Mouse (Mus musculus): ENCODE results near the gene Ube2c. TPM values are rescaled to one million over a fixed set of nuclear protein-coding genes. Genes with fewer than 3 reads are reported as not detected.
A peak's percentile ranks its signal among the peaks of the same experiment; 100 is the strongest.

Gene Ube2c
- polyA plus RNA-seq, 1 experiment from 2014 or later = 341 TPM

DNA sequence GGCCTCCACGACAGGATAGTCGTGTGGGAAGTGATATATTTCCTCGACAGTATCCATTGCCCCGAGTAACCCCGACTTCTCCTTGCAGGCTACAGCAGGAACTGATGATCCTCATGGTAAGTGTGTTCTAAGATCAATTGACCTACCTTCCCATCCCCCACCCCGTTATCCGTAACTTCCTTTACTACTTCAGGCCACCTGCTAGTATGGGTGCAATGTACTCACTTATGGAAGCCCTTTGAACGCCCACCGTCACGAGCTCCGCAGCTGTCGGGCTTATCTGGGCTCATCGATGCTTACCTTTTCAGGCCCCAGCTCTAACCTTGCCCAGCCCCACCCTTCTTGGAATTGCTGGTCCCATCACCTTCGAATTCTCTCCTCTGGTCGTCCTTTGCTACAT, 581 bp downstream of the Ube2c start:
- Histone ChIP-seq H3K27ac (no peak overlapping the region), H3K4me1 (peaks cover 25% of the 10 kb centered on the region), H3K27me3 (no peaks in the 10 kb centered on the region), H3K4me2 (replicated peaks) (peak overlapping the region; percentile 89), H3K36me3 (peaks cover 40% of the 10 kb centered on the region), H3K9me3 (replicated peaks) (no peaks in the 10 kb centered on the region), H3K4me3 (peak overlapping the region; percentile 73), H3K9ac (peak overlapping the region; percentile 68)
- 6% methylated on average over 15 of the region's 15 CpGs for WGBS
- ATAC-seq (ENCODE audit: low FRiP score) = no peak

DNA sequence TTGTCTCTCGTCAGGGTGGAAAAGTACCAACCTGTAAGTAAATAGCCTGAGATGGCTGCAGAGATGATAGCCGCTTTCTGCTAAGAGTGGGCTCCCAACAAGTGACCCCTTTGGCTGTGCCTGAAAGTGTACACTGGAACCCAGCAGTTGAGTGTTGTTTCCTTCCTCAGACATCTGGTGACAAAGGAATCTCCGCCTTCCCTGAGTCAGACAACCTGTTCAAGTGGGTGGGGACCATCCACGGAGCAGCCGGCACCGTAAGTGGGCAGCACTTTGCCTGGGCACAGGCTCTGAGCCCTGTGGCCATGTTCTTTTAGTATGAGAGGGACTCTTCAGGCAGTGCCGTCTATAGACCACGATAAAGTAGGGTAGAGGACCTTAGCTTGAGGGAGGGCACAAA, 1.4 kb downstream of the Ube2c start:
- peak overlapping the region; percentile 68 for H3K9ac ChIP-seq
- H3K9me3 ChIP-seq (replicated peaks) = no peaks in the 10 kb centered on the region
- H3K4me1 ChIP-seq = peaks cover 25% of the 10 kb centered on the region
- peaks cover 32% of the 10 kb centered on the region for H3K36me3 ChIP-seq
- peak overlapping the region; percentile 89 for H3K4me2 ChIP-seq (replicated peaks)
- no peaks in the 10 kb centered on the region for H3K27me3 ChIP-seq
- WGBS = 84% methylated on average over 8 of the region's 8 CpGs
- ATAC-seq (ENCODE audit: low FRiP score) = no peak
- peak overlapping the region; percentile 73 for H3K4me3 ChIP-seq
- no peak overlapping the region for H3K27ac ChIP-seq

DNA sequence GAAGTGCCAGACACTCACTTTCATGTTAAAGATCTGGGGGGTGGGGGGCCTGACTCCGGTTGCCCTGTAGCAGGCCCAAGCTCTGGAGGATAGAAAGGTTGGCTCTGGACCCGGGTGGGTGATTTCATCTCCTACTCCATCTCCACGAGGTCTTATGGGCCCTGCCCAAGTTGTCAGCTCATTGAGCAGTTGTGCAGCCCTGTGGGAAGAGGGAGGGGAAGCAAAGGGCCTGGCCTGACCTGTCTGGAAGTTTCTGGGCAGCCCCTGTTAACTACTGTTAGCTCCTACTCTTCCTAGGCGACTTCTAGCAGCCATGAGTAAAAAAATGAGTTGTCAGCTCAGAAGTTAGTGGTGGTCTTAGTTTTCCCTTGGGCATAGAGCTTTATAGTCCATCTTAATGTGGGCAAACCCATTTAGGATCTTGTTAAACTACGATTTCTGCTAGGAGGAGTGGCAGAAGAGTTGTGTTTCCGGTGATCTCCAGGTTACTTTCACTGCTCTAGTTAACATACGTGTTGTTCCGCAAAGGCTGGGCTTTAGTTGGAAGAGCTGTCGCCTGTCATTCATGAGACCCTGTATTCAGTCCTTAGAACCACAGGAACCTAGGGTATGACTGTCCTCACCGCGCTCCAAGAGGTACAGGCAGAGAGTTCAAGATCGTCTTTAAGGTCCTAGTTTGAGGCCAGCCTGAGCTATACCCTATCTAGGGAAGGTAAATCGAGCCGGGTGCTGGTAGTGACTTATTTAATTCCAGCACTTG, 3.7 kb downstream of the Ube2c start:
- no peaks in the 10 kb centered on the region for H3K9me3 ChIP-seq (replicated peaks)
- H3K36me3 ChIP-seq = peaks cover 9% of the 10 kb centered on the region; the same call in 1 of the 2 replicates
- no peak overlapping the region for H3K9ac ChIP-seq
- WGBS = 77% methylated on average over 14 of the region's 14 CpGs
- H3K4me1 ChIP-seq = peaks cover 25% of the 10 kb centered on the region
- H3K27ac ChIP-seq = no peak overlapping the region
- no peak for ATAC-seq (ENCODE audit: low FRiP score)
- H3K4me2 ChIP-seq (replicated peaks) = no peak overlapping the region
- H3K27me3 ChIP-seq = no peaks in the 10 kb centered on the region
- H3K4me3 ChIP-seq = no peak overlapping the region

DNA sequence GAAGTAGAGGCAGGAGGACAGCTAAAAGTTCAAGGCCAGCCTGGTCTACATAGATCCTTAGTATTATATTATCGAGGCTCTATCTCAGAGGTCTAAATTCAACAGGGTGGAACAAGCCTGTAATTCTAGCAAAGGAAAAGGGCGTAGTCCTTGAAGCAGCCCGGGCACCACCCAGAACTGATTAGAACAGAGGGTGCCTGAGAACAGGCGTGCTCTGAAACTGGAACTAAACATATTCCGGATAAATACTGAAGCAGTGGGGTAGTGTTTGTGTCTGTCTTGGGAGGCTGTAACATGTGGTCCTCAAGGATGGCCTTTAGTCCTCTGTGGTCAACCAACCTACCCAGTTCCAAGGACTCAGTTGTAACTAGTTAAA, 4.3 kb downstream of the Ube2c start:
- no peak overlapping the region for H3K4me3 ChIP-seq
- WGBS = 85% methylated on average over 5 of the region's 5 CpGs
- H3K36me3 ChIP-seq = peaks cover 9% of the 10 kb centered on the region; the same call in 1 of the 2 replicates
- peaks cover 25% of the 10 kb centered on the region for H3K4me1 ChIP-seq
- no peak overlapping the region for H3K27ac ChIP-seq
- no peaks in the 10 kb centered on the region for H3K27me3 ChIP-seq
- no peak overlapping the region for H3K9ac ChIP-seq
- H3K4me2 ChIP-seq (replicated peaks) = no peak overlapping the region
- no peak for ATAC-seq (ENCODE audit: low FRiP score)
- no peaks in the 10 kb centered on the region for H3K9me3 ChIP-seq (replicated peaks)

DNA sequence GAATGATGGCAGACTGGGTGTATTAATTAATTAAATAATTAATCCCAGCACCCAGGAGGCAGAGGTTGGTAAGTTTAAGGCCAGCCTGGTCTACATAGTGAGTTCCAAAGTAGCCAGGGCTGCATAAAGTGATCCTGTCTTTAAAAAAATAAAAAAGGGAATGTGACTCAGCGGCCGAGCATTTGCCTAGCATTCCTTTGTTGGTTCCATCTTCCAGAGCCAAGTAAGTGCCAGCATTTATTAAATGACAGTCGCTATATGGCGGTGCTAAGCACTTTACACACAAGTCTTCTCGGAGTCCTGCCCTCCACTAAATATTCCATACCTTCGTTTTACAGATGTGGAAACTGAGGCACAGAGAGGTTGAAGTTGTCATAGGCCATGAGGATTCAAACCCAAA, 6.4 kb downstream of the Ube2c start:
- no peak overlapping the region for H3K4me3 ChIP-seq
- H3K9ac ChIP-seq = no peak overlapping the region
- no peak overlapping the region for H3K4me2 ChIP-seq (replicated peaks)
- WGBS = 90% methylated on average over 6 of the region's 6 CpGs
- peaks cover 9% of the 10 kb centered on the region; the same call in 1 of the 2 replicates for H3K36me3 ChIP-seq
- H3K27ac ChIP-seq = no peak overlapping the region
- H3K27me3 ChIP-seq = no peaks in the 10 kb centered on the region
- H3K9me3 ChIP-seq (replicated peaks) = no peaks in the 10 kb centered on the region
- no peak for ATAC-seq (ENCODE audit: low FRiP score)
- peaks cover 12% of the 10 kb centered on the region for H3K4me1 ChIP-seq

DNA sequence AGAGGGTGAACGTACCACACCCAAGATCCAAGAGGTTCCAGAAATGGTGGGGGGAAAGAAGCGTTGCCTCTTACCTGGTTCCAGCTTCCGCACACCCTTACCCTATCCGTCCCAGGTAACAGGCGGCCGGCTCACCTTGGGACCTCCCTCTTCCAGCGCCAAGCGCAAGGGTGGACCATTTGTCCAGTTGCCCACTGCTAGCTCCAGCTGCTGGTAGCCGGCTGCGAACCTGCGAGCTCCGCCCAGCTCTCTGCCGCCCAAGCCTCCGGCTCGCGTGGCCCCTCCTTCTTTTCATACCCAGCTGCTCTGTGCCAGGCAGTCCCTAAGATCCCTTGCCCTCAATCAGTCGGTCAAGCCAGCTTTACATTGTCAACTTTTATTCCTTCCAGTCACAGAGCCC, 7.1 kb downstream of the Ube2c start:
- peaks cover 6% of the 10 kb centered on the region for H3K4me1 ChIP-seq
- ATAC-seq (ENCODE audit: low FRiP score) = no peak
- no peak overlapping the region for H3K9ac ChIP-seq
- no peaks in the 10 kb centered on the region for H3K9me3 ChIP-seq (replicated peaks)
- no peak overlapping the region for H3K4me2 ChIP-seq (replicated peaks)
- H3K36me3 ChIP-seq = peaks cover 6% of the 10 kb centered on the region; the same call in 1 of the 2 replicates
- no peaks in the 10 kb centered on the region for H3K27me3 ChIP-seq
- no peak overlapping the region for H3K27ac ChIP-seq
- whole genome bisulfite sequencing = 65% methylated on average over 17 of the region's 17 CpGs
- no peak overlapping the region for H3K4me3 ChIP-seq

DNA sequence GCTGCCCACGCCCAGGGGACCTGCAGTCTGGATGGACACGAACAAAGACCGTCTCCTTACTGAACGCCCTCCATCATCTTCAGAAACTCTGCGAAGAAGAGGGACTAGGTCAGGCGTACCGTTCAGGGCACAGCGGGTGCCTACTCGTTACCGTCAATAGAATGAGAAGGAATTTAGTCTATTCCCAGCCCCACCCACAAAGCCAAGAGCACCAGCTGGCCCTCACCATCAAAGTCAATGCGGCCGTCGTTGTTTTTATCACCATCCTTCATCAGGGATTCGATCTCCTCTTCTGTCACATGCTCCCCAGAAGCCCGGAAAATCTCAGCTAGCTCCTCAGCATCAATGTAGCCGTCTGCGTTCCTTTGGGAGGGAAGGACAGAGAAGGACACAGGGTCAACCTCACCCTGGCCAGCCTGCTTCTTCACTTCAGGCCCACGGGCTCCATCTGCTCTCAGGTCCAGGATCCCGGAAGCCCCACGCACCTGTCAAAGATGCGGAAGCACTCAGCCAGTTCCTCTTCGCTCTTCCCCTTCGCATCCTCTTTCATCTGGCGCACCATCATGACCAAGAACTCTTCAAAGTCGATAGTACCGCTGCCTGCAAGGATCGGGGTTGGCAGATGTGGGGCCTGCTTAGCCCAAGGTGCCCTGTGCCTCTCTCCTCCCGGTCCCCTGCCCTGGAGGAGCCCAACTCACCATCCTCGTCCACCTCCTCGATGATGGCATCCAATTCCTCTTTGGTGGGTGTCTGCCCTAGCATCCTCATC, 7.7 kb downstream of the Ube2c start:
- ATAC-seq (ENCODE audit: low FRiP score) = no peak
- H3K9me3 ChIP-seq (replicated peaks) = no peaks in the 10 kb centered on the region
- no peaks in the 10 kb centered on the region for H3K27me3 ChIP-seq
- 86% methylated on average over 30 of the region's 30 CpGs for WGBS
- H3K27ac ChIP-seq = no peak overlapping the region
- no peaks in the 10 kb centered on the region for H3K36me3 ChIP-seq
- no peak overlapping the region for H3K4me3 ChIP-seq
- no peaks in the 10 kb centered on the region for H3K4me1 ChIP-seq
- no peak overlapping the region for H3K9ac ChIP-seq
- no peak overlapping the region for H3K4me2 ChIP-seq (replicated peaks)

DNA sequence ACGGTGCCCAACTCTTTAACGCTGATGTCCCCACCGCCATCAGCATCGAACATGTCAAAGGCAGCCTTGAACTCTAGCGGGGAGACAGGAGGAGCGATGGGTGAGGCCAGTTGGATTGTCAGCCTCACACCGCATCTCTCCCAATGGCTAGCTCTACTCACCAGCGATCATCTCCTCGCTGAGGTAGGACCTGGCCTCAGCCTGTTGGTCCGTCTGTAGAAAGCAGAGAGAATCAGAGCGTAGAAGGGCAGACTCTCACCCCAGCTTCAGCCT, 8.3 kb downstream of the Ube2c start:
- 92% methylated on average over 11 of the region's 11 CpGs for WGBS
- no peaks in the 10 kb centered on the region for H3K36me3 ChIP-seq
- no peaks in the 10 kb centered on the region for H3K9me3 ChIP-seq (replicated peaks)
- no peak overlapping the region for H3K27ac ChIP-seq
- H3K4me3 ChIP-seq = no peak overlapping the region
- no peaks in the 10 kb centered on the region for H3K27me3 ChIP-seq
- no peak overlapping the region for H3K9ac ChIP-seq
- no peaks in the 10 kb centered on the region for H3K4me1 ChIP-seq
- no peak overlapping the region for H3K4me2 ChIP-seq (replicated peaks)
- ATAC-seq (ENCODE audit: low FRiP score) = no peak

DNA sequence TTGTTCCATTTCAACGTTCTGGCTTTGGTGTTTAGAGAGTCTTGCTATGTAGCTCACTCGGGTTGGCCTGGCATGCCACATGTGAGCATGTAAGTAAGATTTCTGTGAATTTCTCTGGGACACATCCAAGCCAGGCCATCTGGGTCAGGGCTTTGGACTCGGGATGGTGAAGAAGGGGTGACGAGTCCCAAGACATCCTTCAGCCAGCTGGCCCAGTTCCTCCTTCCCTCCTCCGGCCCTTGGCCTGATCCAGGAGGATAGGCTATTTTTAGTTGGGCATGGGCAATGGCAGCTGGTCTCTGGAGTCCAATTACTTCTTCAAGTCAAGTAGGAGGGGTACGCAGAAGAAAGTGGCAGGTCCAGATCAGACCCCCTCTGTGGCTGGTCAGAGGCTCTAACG, 9.1 kb downstream of the Ube2c start:
- no peak overlapping the region for H3K27ac ChIP-seq
- no peaks in the 10 kb centered on the region for H3K9me3 ChIP-seq (replicated peaks)
- WGBS = 87% methylated on average over 7 of the region's 7 CpGs
- no peaks in the 10 kb centered on the region for H3K36me3 ChIP-seq
- H3K4me2 ChIP-seq (replicated peaks) = no peak overlapping the region
- no peak overlapping the region for H3K4me3 ChIP-seq
- no peak overlapping the region for H3K9ac ChIP-seq
- no peaks in the 10 kb centered on the region for H3K27me3 ChIP-seq
- no peaks in the 10 kb centered on the region for H3K4me1 ChIP-seq
- ATAC-seq (ENCODE audit: low FRiP score) = no peak

DNA sequence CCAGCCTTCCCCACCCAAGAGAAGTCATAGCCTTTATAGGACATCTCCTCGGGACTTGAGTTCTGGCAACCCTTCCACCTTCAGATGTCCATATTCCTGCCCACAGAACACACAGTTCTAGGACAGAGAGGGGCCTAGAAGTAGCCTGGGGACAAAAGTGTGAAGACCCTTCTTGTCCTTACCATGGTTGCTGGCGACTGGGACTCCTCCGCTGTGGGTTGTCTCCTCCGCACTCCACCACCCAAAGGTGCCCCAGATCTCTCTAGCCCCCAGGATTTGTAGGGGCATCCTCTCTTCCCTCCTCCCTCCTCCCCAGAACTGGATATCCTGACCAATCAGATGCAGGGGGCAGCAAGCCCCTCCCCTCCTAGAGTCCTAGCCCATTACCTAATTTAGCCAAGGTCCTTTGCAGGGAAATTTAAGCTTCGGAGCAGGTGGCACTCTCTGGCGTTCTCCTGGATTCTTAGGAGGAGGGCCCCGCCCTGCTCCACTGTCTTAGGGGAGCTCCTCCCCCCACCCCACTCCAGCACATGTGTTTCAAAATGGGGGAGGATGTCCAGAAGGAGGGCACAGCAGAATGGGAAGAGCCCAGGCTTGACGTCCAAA, 9.9 kb downstream of the Ube2c start, which contains the start of gene Tnnc2:
TSS of gene Tnnc2 (minus strand) at position 487 of the 606 bp plus-strand sequence.
- 66% methylated on average over 8 of the region's 8 CpGs for whole genome bisulfite sequencing
- H3K4me3 ChIP-seq = no peak within 1 kb of the TSS
- H3K36me3 ChIP-seq = no peaks in the 10 kb centered on the region
- H3K9me3 ChIP-seq (replicated peaks) = no peaks in the 10 kb centered on the region
- H3K4me1 ChIP-seq = no peaks in the 10 kb centered on the region
- no peak within 1 kb of the TSS for H3K4me2 ChIP-seq (replicated peaks)
- ATAC-seq (ENCODE audit: low FRiP score) = no peak
- H3K27ac ChIP-seq = no peak within 1 kb of the TSS
- H3K9ac ChIP-seq = no peak within 1 kb of the TSS
- peaks cover 3% of the 10 kb centered on the region; the same call in 1 of the 2 replicates for H3K27me3 ChIP-seq

DNA sequence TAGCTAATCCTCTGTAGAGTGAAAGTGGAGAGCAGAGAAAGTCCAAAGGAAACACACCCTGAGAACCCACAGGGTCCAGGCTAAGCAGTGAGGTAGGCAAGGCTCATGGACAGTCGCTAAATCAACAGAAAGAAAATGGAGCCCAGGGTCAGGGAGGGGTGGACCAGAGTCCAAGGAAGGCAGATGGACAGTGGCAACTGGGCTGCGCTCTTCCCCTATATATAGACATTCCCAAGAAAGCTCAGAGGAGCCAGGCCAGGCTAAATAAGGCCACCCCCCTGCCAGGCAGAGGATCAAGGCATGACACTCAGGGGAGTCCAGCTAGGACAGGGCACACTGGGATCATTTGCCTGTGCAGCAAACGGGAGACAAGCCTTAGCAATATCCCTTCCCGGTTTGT, 12.2 kb downstream of the Ube2c start:
- Histone ChIP-seq H3K36me3 (no peaks in the 10 kb centered on the region), H3K4me2 (replicated peaks) (no peak overlapping the region), H3K4me3 (no peak overlapping the region), H3K9me3 (replicated peaks) (no peaks in the 10 kb centered on the region), H3K4me1 (peaks cover 17% of the 10 kb centered on the region), H3K27ac (no peak overlapping the region), H3K27me3 (peaks cover 3% of the 10 kb centered on the region; the same call in 1 of the 2 replicates), H3K9ac (no peak overlapping the region)
- no peak for ATAC-seq (ENCODE audit: low FRiP score)
- 75% methylated on average over 4 of the region's 4 CpGs for WGBS

DNA sequence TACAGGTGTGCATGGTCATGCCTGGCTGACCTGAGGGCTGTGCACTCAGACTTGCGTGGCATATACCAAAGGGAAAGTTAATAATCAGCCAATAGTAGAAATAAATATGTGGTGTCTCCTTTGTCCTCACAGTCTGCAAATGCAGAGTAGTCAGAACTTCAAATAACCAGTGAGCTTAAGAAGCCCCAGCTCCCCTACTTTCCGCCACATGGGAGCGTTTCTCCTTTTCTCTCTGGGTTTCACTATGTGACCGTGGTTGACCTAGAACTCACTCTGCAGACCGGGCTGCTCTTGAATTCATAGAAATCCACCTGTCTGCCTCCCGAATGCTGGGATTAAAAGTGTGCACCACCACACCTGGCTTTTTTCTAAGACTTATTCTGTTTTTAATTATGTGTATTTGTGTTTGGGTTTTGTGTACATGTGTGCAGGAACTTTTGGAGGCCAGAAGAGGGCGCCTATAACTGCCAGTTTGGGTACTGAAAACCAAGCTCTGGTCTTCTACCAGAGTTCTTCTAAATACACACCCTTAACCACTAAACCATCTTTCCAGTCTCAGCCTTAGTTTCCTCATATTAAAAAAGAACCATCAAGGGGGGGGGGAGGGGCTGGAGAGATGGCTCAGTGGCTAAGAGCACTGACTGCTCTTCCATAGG, 14.4 kb downstream of the Ube2c start:
- Histone ChIP-seq H3K27me3 (peaks cover 3% of the 10 kb centered on the region; the same call in 1 of the 2 replicates), H3K9me3 (replicated peaks) (no peaks in the 10 kb centered on the region), H3K9ac (no peak overlapping the region), H3K27ac (no peak overlapping the region), H3K4me1 (peaks cover 20% of the 10 kb centered on the region), H3K36me3 (peaks cover 5% of the 10 kb centered on the region; the same call in 1 of the 2 replicates), H3K4me3 (no peak overlapping the region), H3K4me2 (replicated peaks) (no peak overlapping the region)
- WGBS = 82% methylated on average over 7 of the region's 7 CpGs
- ATAC-seq (ENCODE audit: low FRiP score) = no peak

Measured in hindbrain, embryonic 12.5 days (tissue).